Mouse (Mus musculus): Measurements from ENCODE around the gene Cdyl2. TPM values are rescaled to one million over a fixed set of nuclear protein-coding genes. Genes with fewer than 3 reads are reported as not detected.
A peak's percentile ranks its signal among the peaks of the same experiment; 100 is the strongest.

Cdyl2 gene
- polyA plus RNA-seq, 1 experiment from 2014 or later: 8.2 TPM

DNA sequence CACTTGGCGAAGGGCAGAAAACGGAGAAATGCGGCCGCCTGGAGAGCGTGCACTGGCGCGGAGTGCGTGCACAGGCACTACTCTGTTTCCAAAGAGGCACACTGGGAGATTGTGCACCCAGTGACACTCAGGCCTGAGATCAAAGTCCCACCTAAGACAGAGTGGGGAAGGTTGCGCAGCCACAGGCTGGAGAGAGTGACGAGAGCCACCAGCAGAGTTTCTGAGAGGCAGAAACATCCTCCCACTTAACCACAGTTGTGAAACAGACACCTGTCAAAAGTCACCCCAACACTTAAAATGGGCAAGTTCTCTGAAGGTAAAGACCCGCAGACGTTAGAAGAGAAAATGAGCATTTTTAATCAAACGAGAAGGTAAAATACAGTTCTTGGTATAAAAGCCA, 97.5 kb downstream of the Cdyl2 start:
- H3K9ac ChIP-seq (replicated peaks): no peak overlapping the region
- H3K27ac ChIP-seq (replicated peaks): no peak overlapping the region
- H3K4me1 ChIP-seq: no peaks in the 10 kb centered on the region
- H3K4me2 ChIP-seq (replicated peaks): no peak overlapping the region
- 90% methylated on average over 13 of the region's 13 CpGs for WGBS
- no peaks in the 10 kb centered on the region for H3K36me3 ChIP-seq
- H3K27me3 ChIP-seq: no peaks in the 10 kb centered on the region
- no peak overlapping the region for H3K4me3 ChIP-seq
- H3K9me3 ChIP-seq: no peaks in the 10 kb centered on the region
- no peak for ATAC-seq (replicated peaks)

DNA sequence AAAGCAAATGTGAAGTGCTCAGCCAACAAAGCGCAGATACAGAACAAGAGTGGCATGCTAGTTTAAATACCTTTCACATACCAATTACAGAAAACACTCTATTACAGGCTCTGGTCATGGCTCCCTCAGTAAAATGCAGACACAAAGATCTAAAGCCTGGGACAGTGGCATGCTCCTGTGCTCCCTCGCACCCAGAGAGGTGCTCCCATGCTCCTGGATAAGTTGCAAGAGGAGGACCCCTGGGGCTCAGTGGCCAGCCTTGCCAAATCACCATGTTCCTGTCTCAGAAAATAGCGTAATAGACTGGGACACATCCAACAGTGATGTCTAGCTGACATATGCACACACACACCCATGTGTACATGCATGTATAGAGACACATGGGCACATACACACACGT, 98.4 kb downstream of the Cdyl2 start:
- Histone ChIP-seq H3K36me3 (no peaks in the 10 kb centered on the region), H3K9me3 (no peaks in the 10 kb centered on the region), H3K4me2 (replicated peaks) (no peak overlapping the region), H3K4me3 (no peak overlapping the region), H3K4me1 (no peaks in the 10 kb centered on the region), H3K27ac (replicated peaks) (no peak overlapping the region), H3K27me3 (no peaks in the 10 kb centered on the region), H3K9ac (replicated peaks) (no peak overlapping the region)
- 90% methylated on average over 4 of the region's 4 CpGs for WGBS
- ATAC-seq (replicated peaks): no peak

DNA sequence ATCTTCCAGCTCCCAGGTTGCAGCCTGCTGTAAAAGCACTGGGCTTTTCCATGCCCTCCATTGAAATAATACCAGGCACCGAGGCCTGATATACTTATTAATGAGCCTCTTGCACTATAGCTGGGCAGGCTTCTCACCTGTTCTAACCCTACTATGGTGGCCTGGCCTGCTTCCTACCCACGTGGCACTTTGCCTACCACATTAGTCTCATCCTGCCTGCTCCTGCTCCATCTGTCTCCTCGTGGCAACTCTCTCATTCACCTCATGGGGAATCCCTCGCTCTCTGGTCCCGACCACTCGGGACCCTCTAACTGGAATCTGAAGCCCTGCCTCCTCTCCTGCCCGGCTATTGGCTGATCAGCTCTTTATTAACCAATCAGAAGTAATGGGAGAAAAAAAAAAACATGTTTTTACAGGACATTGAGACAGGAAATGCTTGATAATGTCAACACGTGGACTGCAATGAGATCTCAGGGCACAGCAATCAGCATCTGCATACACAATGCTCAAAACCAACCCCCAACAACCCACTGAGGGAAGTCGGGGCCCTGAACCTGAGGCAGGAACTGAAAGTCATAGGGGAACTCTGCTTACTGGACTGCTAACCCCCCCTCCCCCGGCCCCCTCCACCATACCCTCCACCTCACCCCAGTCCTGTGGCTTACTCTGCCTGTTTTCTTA, 99.2 kb downstream of the Cdyl2 start:
- no peak overlapping the region for H3K27ac ChIP-seq (replicated peaks)
- H3K4me2 ChIP-seq (replicated peaks): no peak overlapping the region
- no peak overlapping the region for H3K9ac ChIP-seq (replicated peaks)
- no peaks in the 10 kb centered on the region for H3K4me1 ChIP-seq
- H3K9me3 ChIP-seq: no peaks in the 10 kb centered on the region
- no peak for ATAC-seq (replicated peaks)
- no peak overlapping the region for H3K4me3 ChIP-seq
- H3K36me3 ChIP-seq: no peaks in the 10 kb centered on the region
- H3K27me3 ChIP-seq: no peaks in the 10 kb centered on the region
- WGBS: 79% methylated on average over 10 of the region's 10 CpGs

DNA sequence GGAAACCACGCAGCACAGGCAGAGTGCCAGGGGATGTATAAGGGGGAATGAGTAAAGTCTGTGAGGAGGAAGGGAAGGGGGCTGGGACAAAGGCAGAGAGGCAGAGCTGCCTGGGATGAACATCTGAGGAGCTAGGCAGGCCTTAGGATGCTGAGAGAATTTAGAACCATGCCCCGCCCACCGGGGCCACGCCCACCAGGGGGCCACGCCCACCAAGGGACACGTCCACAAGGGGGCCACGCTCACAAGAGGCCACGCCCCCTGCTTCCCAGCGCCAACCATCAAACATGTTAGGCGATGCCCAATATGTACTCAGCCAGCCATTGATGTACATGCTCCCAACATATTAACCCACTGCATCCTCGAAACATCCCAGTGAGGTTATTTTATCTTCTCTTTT, 102.7 kb downstream of the Cdyl2 start:
- no peak for ATAC-seq (replicated peaks)
- WGBS: 43% methylated on average over 11 of the region's 11 CpGs
- H3K4me1 ChIP-seq: no peaks in the 10 kb centered on the region
- H3K4me3 ChIP-seq: no peak overlapping the region
- H3K36me3 ChIP-seq: no peaks in the 10 kb centered on the region
- no peak overlapping the region for H3K27ac ChIP-seq (replicated peaks)
- H3K27me3 ChIP-seq: no peaks in the 10 kb centered on the region
- H3K4me2 ChIP-seq (replicated peaks): no peak overlapping the region
- no peak overlapping the region for H3K9ac ChIP-seq (replicated peaks)
- no peaks in the 10 kb centered on the region for H3K9me3 ChIP-seq

DNA sequence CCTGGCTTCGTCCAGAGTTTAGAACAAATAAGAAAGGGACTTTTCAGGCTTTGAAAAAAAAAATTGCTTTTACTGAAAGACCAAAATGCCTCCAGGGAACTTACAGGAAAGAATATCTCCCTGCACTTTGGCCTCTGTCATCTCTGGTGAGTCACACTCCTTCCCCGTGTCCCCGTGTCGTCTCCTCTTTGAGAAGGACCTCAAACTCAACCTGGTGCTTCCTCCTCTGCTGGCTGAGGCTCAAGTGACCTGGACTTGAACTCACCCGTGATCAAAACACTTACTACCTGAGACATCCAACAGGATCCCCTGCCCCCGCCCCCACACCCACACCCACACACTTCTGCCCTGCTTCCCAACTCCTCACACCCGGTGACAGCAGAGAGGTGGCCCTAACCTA, 103.8 kb downstream of the Cdyl2 start:
- no peak overlapping the region for H3K4me3 ChIP-seq
- no peaks in the 10 kb centered on the region for H3K9me3 ChIP-seq
- no peaks in the 10 kb centered on the region for H3K27me3 ChIP-seq
- H3K4me1 ChIP-seq: no peaks in the 10 kb centered on the region
- H3K4me2 ChIP-seq (replicated peaks): no peak overlapping the region
- H3K27ac ChIP-seq (replicated peaks): no peak overlapping the region
- H3K9ac ChIP-seq (replicated peaks): no peak overlapping the region
- H3K36me3 ChIP-seq: no peaks in the 10 kb centered on the region
- WGBS: 94% methylated on average over 7 of the region's 7 CpGs
- ATAC-seq (replicated peaks): no peak

DNA sequence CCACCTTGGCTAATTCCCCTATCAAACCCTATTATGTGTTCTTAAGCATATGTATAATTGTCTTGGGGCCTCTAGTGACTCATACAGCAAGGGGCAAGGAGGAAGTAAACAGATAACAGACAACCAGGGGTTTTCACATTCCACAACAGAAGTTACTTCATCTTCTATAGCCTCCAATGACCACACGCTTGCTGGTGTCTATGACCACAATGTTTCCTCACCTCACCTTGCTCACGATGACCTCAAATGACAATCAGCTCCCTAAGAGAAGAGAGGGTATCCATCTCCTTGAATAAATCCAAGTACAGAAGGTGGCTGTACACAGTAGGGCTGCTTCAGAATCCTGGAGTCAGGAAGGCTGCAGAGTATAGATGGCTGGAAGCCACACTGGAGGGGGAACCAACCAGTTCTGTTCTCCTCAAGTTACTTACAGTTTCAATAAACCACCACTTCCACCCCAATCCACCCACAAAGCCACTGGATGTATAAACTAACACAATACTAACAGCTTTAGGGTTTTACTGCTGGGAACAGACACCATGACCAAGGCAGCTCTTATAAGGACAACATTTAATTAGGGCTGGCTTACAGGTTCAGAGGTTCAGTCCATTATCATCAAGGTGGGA, 104.8 kb downstream of the Cdyl2 start:
- ATAC-seq (replicated peaks): no peak
- Histone ChIP-seq H3K4me1 (no peaks in the 10 kb centered on the region), H3K27me3 (no peaks in the 10 kb centered on the region), H3K4me3 (no peak overlapping the region), H3K27ac (replicated peaks) (no peak overlapping the region), H3K36me3 (no peaks in the 10 kb centered on the region), H3K9ac (replicated peaks) (no peak overlapping the region), H3K4me2 (replicated peaks) (no peak overlapping the region), H3K9me3 (no peaks in the 10 kb centered on the region)
- WGBS: 94% methylated on average over 2 of the region's 2 CpGs

DNA sequence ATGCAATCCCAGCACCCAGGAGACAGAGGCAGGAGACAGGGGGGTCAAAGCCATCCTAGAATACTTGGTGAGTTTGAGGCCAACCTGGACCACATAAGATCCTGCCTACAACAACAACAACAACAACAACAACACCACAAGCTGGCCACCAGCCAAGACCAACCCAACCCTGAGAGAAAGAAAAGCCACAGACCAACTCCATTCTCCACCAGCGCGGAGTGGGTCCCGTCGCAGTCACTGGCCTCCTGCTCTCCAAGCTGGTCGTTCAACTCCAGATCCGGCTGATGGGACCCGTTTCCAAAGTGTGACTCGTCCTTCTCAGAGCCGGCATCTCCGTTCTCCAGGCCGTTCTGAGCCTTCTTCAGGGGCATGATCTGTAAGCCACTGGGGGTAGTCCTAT, 109.2 kb downstream of the Cdyl2 start:
- Histone ChIP-seq H3K4me3 (no peak overlapping the region), H3K9ac (replicated peaks) (no peak overlapping the region), H3K9me3 (no peaks in the 10 kb centered on the region), H3K27ac (replicated peaks) (no peak overlapping the region), H3K27me3 (no peaks in the 10 kb centered on the region), H3K4me2 (replicated peaks) (no peak overlapping the region), H3K4me1 (peaks cover 14% of the 10 kb centered on the region), H3K36me3 (no peaks in the 10 kb centered on the region)
- ATAC-seq (replicated peaks): no peak
- WGBS: 97% methylated on average over 11 of the region's 11 CpGs

DNA sequence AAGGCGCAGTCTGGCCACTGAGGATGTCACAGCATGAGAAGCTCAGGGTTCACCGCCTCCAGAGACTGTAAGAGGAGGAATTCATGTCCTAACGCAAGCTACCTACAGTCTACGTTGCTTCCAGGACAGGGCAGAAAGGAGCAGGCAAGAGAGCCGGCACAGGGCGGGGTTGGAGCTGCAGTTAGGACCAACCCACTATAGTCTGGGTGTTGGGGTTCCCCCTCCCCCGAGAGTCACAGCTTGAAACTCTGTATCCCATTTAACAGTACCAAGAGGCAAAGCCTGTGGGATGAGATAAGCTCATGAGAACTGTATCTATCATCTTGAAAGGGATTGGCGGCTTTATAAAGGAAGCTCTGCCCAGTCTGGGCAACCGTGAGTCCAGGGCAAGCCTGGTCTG, 110.5 kb downstream of the Cdyl2 start:
- Histone ChIP-seq H3K9ac (replicated peaks) (no peak overlapping the region), H3K9me3 (no peaks in the 10 kb centered on the region), H3K4me1 (peaks cover 14% of the 10 kb centered on the region), H3K27ac (replicated peaks) (no peak overlapping the region), H3K36me3 (no peaks in the 10 kb centered on the region), H3K4me3 (no peak overlapping the region), H3K27me3 (no peaks in the 10 kb centered on the region), H3K4me2 (replicated peaks) (no peak overlapping the region)
- 88% methylated on average over 9 of the region's 9 CpGs for WGBS
- ATAC-seq (replicated peaks): no peak

DNA sequence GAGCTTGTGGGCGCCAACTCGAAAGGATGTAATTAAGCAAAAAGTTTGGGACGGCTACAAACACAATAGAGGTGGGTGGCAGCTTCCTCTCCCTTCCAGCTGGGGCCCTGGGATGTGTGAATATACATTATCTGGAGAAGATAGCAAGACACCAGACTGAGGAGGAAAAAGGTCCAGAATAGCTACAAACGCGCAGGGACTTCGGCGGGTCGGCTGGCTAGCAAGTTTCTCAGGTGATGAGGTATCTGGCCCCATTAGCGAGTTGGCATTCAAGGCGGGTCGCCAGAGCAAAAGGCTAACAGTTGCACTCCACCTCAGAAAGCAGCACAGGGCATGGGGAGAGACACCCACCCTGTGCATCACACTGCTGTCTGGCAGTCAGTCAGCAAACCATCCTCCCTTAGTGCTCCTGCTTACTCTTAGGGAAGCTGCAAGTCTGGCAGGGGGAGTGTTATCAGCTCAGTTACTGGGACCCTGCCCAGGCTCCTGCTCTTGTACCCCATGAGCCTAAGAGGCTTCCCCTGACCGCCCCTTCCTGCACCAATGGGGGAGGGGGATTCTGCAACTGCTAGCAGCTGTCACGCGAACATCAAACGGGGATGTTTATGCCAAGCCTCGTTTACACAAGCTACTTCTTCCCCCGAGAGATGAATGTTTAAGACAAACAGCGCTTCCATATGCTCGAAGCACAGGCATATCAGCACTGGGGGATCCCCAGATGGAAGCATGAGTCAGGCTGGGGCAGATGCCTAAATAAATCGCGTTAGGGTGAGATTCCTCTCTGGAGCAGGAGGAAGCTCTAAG, 111.4 kb downstream of the Cdyl2 start:
- peaks cover 14% of the 10 kb centered on the region for H3K4me1 ChIP-seq
- H3K27ac ChIP-seq (replicated peaks): peak overlapping the region; percentile 17; the same call in 1 of the 2 replicates
- no peak overlapping the region for H3K4me2 ChIP-seq (replicated peaks)
- 60% methylated on average over 21 of the region's 21 CpGs for WGBS
- H3K9ac ChIP-seq (replicated peaks): no peak overlapping the region
- no peaks in the 10 kb centered on the region for H3K27me3 ChIP-seq
- H3K36me3 ChIP-seq: no peaks in the 10 kb centered on the region
- H3K9me3 ChIP-seq: no peaks in the 10 kb centered on the region
- no peak overlapping the region for H3K4me3 ChIP-seq
- ATAC-seq (replicated peaks): peak; percentile 76

DNA sequence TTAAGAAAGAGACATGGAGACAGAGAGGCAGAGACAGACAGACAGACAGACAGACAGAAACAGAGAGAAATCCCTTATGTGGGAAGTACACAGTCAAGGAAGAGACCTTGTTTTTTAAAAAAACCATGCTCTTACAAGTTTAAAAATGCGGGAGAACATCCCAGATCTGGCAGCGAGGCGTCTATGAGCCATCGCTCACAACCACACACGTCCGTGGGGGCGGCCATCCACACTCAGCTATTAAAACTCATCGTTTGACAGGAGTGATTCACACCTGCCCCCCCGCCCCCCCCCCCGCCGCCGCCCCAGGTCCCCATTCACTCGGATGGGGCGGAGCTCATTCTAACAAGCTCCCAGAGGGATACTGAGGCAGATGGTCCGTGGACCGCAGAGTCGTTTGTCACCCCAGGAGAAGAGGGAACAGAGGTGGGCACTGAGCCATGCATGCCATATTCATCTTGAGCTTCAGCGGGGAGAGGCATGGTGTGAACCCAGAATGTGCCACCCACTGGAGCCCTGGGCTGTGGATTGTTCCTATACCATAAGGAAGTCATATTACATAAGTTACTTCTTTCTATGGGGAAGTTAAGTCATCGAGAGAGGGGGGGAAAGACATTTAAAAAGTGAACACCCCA, 113.0 kb downstream of the Cdyl2 start:
- no peak overlapping the region for H3K4me2 ChIP-seq (replicated peaks)
- H3K27ac ChIP-seq (replicated peaks): no peak overlapping the region
- no peaks in the 10 kb centered on the region for H3K36me3 ChIP-seq
- no peak overlapping the region for H3K9ac ChIP-seq (replicated peaks)
- peaks cover 14% of the 10 kb centered on the region for H3K4me1 ChIP-seq
- no peak for ATAC-seq (replicated peaks)
- no peaks in the 10 kb centered on the region for H3K27me3 ChIP-seq
- no peaks in the 10 kb centered on the region for H3K9me3 ChIP-seq
- WGBS: 50% methylated on average over 19 of the region's 19 CpGs
- no peak overlapping the region for H3K4me3 ChIP-seq

DNA sequence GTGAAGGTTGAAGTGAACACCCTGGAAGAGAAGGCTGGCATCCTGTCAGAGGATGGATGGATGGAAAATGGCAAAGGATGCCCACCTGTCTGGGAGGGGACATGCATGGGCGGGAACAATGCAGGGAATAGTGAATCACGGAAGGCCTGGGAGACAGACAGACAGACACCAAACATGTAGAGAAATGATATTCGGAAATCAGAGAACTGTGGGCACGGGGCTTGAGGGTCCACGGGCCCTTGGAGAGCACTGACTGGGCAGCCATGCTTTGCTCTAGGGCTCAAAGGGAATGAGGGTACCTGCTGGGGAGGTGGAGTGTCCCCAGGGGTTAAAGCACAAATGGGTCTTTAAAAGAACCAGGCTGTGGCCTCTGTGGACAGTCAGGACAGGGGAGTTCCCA, 113.6 kb downstream of the Cdyl2 start:
- H3K4me1 ChIP-seq: peaks cover 14% of the 10 kb centered on the region
- WGBS: 88% methylated on average over 5 of the region's 5 CpGs
- ATAC-seq (replicated peaks): no peak
- H3K36me3 ChIP-seq: no peaks in the 10 kb centered on the region
- H3K9ac ChIP-seq (replicated peaks): no peak overlapping the region
- H3K9me3 ChIP-seq: no peaks in the 10 kb centered on the region
- no peak overlapping the region for H3K4me3 ChIP-seq
- H3K27ac ChIP-seq (replicated peaks): no peak overlapping the region
- H3K27me3 ChIP-seq: no peaks in the 10 kb centered on the region
- H3K4me2 ChIP-seq (replicated peaks): no peak overlapping the region

DNA sequence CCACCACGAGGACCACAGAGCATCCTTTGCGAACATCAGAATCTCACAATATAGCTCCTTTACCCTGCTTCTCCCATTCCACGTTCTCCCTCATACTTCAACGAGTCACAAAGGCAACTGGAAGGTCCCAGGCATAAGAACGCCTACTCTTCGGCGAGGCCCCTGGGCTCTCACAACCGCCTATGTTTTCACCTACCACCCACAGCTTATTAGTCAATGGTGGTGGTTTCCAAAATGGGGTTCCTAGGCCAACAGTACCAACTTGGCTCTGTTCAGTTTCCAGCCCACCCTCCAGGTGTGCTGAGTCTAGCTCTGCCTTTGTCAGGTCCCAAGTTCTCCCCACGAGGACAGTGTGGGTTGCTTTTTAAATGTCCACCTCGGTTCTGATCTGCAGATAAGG, 114.0 kb downstream of the Cdyl2 start:
- Histone ChIP-seq H3K4me3 (no peak overlapping the region), H3K9ac (replicated peaks) (no peak overlapping the region), H3K27me3 (no peaks in the 10 kb centered on the region), H3K36me3 (no peaks in the 10 kb centered on the region), H3K4me1 (peaks cover 14% of the 10 kb centered on the region), H3K4me2 (replicated peaks) (no peak overlapping the region), H3K9me3 (no peaks in the 10 kb centered on the region), H3K27ac (replicated peaks) (no peak overlapping the region)
- 89% methylated on average over 10 of the region's 10 CpGs for WGBS
- no peak for ATAC-seq (replicated peaks)
